Mouse (Mus musculus) stomach, embryonic 14.5 days (tissue): ENCODE results near the gene Eno2. TPM values are rescaled to one million over a fixed set of nuclear protein-coding genes. Genes with fewer than 3 reads are reported as not detected.

Source experiments
- ATAC-seq: fragments of 200-750 bp; cut with Nextera tagmentation; 2 replicates; pipeline ENCODE4 v1.8.0; 2017; ENCODE audit warnings: low read depth, moderate TSS enrichment; ENCODE audit not compliant: insufficient number of reproducible peaks, insufficient read depth, low FRiP score
- H3K27ac ChIP-seq: fragments of 300-500 bp; sonication (generic); 2 replicates; pipeline ENCODE4 v1.5.1; 2014; ENCODE audit warnings: mild to moderate bottlenecking, low read length, moderate library complexity, mixed read lengths
- H3K27me3 ChIP-seq: fragments of 300-500 bp; sonication (generic); 2 replicates; pipeline ENCODE4 v1.6.1; 2014; ENCODE audit warnings: low read length, control low read depth, mixed read lengths; ENCODE audit not compliant: control insufficient read depth, insufficient read depth
- H3K36me3 ChIP-seq: fragments of 300-500 bp; sonication (generic); 2 replicates; pipeline ENCODE4 v1.6.1; 2014; ENCODE audit warnings: mild to moderate bottlenecking, control low read depth, low read length, moderate library complexity, mixed read lengths; ENCODE audit not compliant: control insufficient read depth, insufficient read depth
- H3K4me1 ChIP-seq: fragments of 300-500 bp; sonication (generic); 2 replicates; pipeline ENCODE4 v1.6.1; 2014; ENCODE audit warnings: low read length, control low read depth, mixed read lengths; ENCODE audit not compliant: control insufficient read depth, insufficient read depth
- H3K4me2 ChIP-seq: fragments of 300-500 bp; sonication (generic); replicated peaks from 2 replicates; pipeline ENCODE4 v1.6.1; 2014; ENCODE audit warnings: low read depth, low read length, control low read depth
- H3K4me3 ChIP-seq: fragments of 300-500 bp; sonication (generic); 2 replicates; pipeline ENCODE4 v1.5.1; 2014; ENCODE audit warnings: low read depth, low read length, control low read depth
- H3K9ac ChIP-seq: fragments of 300-500 bp; sonication (generic); replicated peaks from 2 replicates; pipeline ENCODE4 v1.6.1; 2014; ENCODE audit warnings: low read depth, mild to moderate bottlenecking, control low read depth, low read length, moderate library complexity, mixed read lengths
- H3K9me3 ChIP-seq: fragments of 300-500 bp; sonication (generic); 2 replicates; pipeline ENCODE4 v1.6.1; 2016; ENCODE audit warnings: low read depth, low read length, control low read depth; ENCODE audit not compliant: control insufficient read depth
- WGBS: fragments of 180-500 bp; shearing (Covaris S2); extraction: QIAGEN DNeasy Blood & Tissue Kit; methylation state at CpG from one replicate; pipeline ENCODE4 v1.1.7; 2014; 5-methylcytosine and 5-hydroxymethylcytosine counted together
- polyA plus RNA-seq: library from polyadenylated mRNA; unstranded; fragments of >200 nt; fragmentation: Nextera tagmentation; extraction: Ambion mirVana; gene quantifications from 2 replicates; pipeline ENCODE4 v1.2.1, GENCODE M21; 2014

Eno2 gene
- polyA plus RNA-seq, 1 experiment from 2014 or later, result 9.7 TPM

- Histone ChIP-seq H3K27me3 (no peaks in the 10 kb centered on the region), H3K9me3 (no peaks in the 10 kb centered on the region), H3K36me3 (no peaks in the 10 kb centered on the region), H3K4me2 (no peak overlapping the region), H3K4me1 (0 out of 2 replicates have a peak, but pooled peaks cover 3% of the 10 kb centered on the region), H3K27ac (no peak overlapping the region), H3K4me3 (no peak overlapping the region), H3K9ac (no peak overlapping the region)
- no peak for ATAC-seq
- 85% methylated on average over 7 of the region's 7 CpGs for WGBS
Measured at GRCm38 (mm10) chr6:124780917-124781316, 11.4 kb upstream of the Eno2 start.

DNA sequence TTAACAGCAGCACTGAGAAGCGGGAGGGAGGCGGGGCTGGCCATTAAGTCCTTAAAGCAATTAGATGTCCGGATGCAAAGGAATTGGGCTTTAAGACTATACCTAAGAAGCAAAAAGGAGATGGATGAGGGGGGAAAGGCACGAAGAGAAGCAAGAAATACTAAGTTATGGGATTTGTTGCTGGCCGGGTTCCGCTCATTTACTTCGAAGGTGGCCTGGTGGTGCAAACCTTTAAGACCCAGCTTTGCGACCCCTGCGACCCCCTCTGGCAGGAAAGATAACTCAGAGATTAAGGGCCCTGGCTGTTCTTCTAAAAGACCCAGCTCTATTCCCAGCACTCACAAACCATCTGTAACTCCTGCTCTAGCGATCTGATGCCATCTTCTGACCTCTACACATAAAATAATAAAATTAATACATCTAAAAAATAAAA lies 10.5 kb upstream of the Eno2 start:
- Histone ChIP-seq H3K9ac (no peak overlapping the region), H3K27me3 (no peaks in the 10 kb centered on the region), H3K27ac (no peak overlapping the region), H3K4me1 (0 out of 2 replicates have a peak, but pooled peaks cover 3% of the 10 kb centered on the region), H3K36me3 (no peaks in the 10 kb centered on the region), H3K9me3 (no peaks in the 10 kb centered on the region), H3K4me3 (peak overlapping the region; percentile 21), H3K4me2 (peak overlapping the region; percentile 50)
- no peak for ATAC-seq
- 8% methylated on average over 10 of the region's 10 CpGs for WGBS

GRCm38 (mm10) chr6:124779222-124779983 lies 9.9 kb upstream of the Eno2 start, which contains the start of gene Lrrc23:
Gene Lrrc23, minus strand, starts transcription at chr6:124779727.
- no peaks in the 10 kb centered on the region for H3K9me3 ChIP-seq
- peak within 1 kb of the TSS; percentile 50 for H3K4me2 ChIP-seq
- no peak within 1 kb of the TSS for H3K27ac ChIP-seq
- 3% methylated on average over 23 of the region's 23 CpGs for WGBS
- peak within 1 kb of the TSS; percentile 21 for H3K4me3 ChIP-seq
- 0 out of 2 replicates have a peak, but pooled peaks cover 3% of the 10 kb centered on the region for H3K4me1 ChIP-seq
- no peak within 1 kb of the TSS for H3K9ac ChIP-seq
- no peaks in the 10 kb centered on the region for H3K36me3 ChIP-seq
- H3K27me3 ChIP-seq, result no peaks in the 10 kb centered on the region
- no peak; the same call in 1 of the 2 replicates for ATAC-seq

DNA sequence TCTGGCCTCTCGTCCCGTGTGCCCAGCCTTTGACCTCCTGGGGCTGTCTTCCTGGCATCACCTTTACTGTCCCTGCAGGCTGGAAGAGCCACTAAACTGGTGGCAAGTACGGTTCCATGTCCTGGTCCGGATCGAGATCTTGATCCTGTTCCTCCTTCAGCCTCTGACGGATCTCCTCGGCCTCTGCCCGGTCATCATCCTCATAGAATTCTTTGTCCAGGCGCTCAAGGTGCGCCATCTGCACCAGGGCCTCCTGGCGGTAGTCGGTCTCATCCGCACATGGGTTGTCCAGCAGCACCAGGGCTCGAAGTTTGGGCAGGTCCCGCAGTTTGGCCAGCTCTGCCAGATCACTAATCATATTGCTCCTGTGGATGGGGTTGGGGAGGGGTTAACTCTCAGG lies 1.0 kb upstream of the Eno2 start:
- no peak overlapping the region for H3K4me2 ChIP-seq
- no peak overlapping the region for H3K27ac ChIP-seq
- 84% methylated on average over 15 of the region's 15 CpGs for WGBS

DNA sequence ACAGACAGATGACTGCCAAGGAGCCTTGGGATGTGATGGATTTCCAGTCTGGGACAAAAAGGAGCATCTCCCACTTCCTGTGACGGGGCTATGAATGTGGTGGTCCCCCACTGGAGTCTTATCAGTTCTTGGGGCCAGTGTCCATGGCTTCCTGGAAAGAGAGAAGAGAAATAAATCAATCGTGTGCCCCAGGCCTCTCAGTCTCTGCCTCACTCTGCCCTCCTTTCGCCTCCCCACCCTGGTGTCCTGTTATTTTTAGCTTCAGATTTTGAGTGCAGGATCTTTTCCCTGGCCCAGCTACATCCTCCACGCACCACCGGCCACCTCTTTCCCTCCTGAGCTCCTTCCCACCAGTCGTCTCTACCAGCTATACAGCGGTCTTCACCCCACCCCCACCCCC lies 540 bp upstream of the Eno2 start:
- Histone ChIP-seq H3K27me3 (no peaks in the 10 kb centered on the region), H3K4me1 (peaks cover 8% of the 10 kb centered on the region; the same call in 1 of the 2 replicates)

More for the DNA sequence above, 1.0 kb upstream of the Eno2 start:
- Histone ChIP-seq H3K9ac (no peak overlapping the region), H3K36me3 (no peaks in the 10 kb centered on the region), H3K27me3 (no peaks in the 10 kb centered on the region), H3K9me3 (no peaks in the 10 kb centered on the region), H3K4me3 (no peak overlapping the region), H3K4me1 (peaks cover 8% of the 10 kb centered on the region; the same call in 1 of the 2 replicates)
- ATAC-seq, result no peak

DNA sequence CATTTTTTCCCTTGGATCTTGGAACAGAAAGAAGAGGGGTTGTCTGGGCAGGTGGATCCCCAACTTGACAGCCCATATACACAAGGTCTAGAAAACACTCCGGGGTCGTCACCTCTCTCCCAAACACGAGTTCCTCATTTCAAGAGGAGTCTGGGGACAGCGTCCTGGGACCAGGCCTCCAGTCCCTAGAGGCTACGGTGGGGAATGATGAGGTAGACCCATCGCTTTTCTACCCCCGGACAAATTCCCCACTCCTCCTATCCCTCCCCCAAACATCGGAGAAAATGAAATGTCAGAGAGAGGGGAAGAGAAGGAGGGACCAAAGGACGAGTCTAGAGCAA lies 799 bp downstream of the Eno2 start:
- peak overlapping the region; percentile 84 for H3K4me2 ChIP-seq
- no peaks in the 10 kb centered on the region for H3K9me3 ChIP-seq
- no peaks in the 10 kb centered on the region for H3K36me3 ChIP-seq
- 6% methylated on average over 9 of the region's 9 CpGs for WGBS
- no peak overlapping the region for H3K27ac ChIP-seq
- peak overlapping the region; percentile 48 for H3K4me3 ChIP-seq
- H3K27me3 ChIP-seq, result no peaks in the 10 kb centered on the region
- H3K4me1 ChIP-seq, result peaks cover 8% of the 10 kb centered on the region; the same call in 1 of the 2 replicates
- ATAC-seq, result no peak
- 0 out of 2 replicates have a peak overlapping the region, but pooled peaks have one; percentile 8 for H3K9ac ChIP-seq

More for the DNA sequence above, 540 bp upstream of the Eno2 start:
- ATAC-seq, result no peak
- Histone ChIP-seq H3K4me3 (peak overlapping the region; percentile 48; the same call in 1 of the 2 replicates), H3K27ac (no peak overlapping the region), H3K9me3 (no peaks in the 10 kb centered on the region), H3K9ac (0 out of 2 replicates have a peak overlapping the region, but pooled peaks have one; percentile 30), H3K4me2 (peak overlapping the region; percentile 84; the same call in 1 of the 2 replicates), H3K36me3 (no peaks in the 10 kb centered on the region)
- WGBS, result 50% methylated on average over 7 of the region's 7 CpGs

- H3K36me3 ChIP-seq, result no peaks in the 10 kb centered on the region
- peak; percentile 24 for ATAC-seq
- peak overlapping the region; percentile 84 for H3K4me2 ChIP-seq
- H3K4me3 ChIP-seq, result peak overlapping the region; percentile 48
- H3K9me3 ChIP-seq, result no peaks in the 10 kb centered on the region
- H3K27ac ChIP-seq, result no peak overlapping the region
- 32% methylated on average over 18 of the region's 19 CpGs for WGBS
- peaks cover 8% of the 10 kb centered on the region; the same call in 1 of the 2 replicates for H3K4me1 ChIP-seq
- no peaks in the 10 kb centered on the region for H3K27me3 ChIP-seq
- no peak overlapping the region for H3K9ac ChIP-seq
Measured at GRCm38 (mm10) chr6:124767920-124768703, 1.4 kb downstream of the Eno2 start.

DNA sequence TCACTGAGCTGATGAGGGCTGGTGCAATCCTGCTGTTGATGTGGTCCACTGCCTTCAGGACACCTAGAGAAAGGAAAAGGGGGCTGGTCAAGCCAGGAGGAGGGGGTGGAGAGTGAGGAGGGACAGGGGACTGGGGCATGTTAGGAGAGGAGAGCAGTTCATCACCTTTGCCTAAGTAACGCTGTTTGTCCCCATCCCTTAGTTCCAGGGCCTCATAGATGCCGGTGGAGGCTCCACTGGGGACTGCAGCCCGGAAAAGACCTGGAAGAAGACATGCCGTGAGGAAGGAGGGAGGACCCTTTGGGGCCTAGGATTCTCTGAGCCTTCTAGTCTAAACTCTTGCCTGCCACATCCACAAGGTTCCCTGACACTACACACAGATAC lies 1.9 kb downstream of the Eno2 start:
- peaks cover 8% of the 10 kb centered on the region; the same call in 1 of the 2 replicates for H3K4me1 ChIP-seq
- H3K27ac ChIP-seq, result no peak overlapping the region
- no peaks in the 10 kb centered on the region for H3K27me3 ChIP-seq
- H3K4me3 ChIP-seq, result no peak overlapping the region
- WGBS, result 52% methylated on average over 4 of the region's 4 CpGs
- H3K36me3 ChIP-seq, result no peaks in the 10 kb centered on the region
- no peaks in the 10 kb centered on the region for H3K9me3 ChIP-seq
- no peak overlapping the region for H3K9ac ChIP-seq
- H3K4me2 ChIP-seq, result no peak overlapping the region
- no peak for ATAC-seq
